Mouse (Mus musculus) heart, adult 2 months (tissue): ENCODE measurements around the gene Ocrl.

Experiments used
- CTCF ChIP-seq: fragments of 200-600 bp; IDR thresholded peaks from 2 replicates; pipeline ENCODE4 v1.8.1; 2022; ENCODE audit warnings: antibody characterized with exemption, mild to moderate bottlenecking, moderate library complexity
- EP300 ChIP-seq: fragments of 200-500 bp; IDR thresholded peaks from 2 replicates; pipeline ENCODE4 v1.6.1; 2011; ENCODE audit warnings: low read depth, low read length, control low read depth; ENCODE audit not compliant: insufficient read depth
- POLR2A ChIP-seq: fragments of 200-500 bp; IDR thresholded peaks from 2 replicates; pipeline ENCODE4 v1.6.1; 2011; ENCODE audit warnings: mild to moderate bottlenecking, low read depth, low read length, control low read depth; ENCODE audit not compliant: insufficient read depth

GRCm38 (mm10) chrX:47998412-47998811 lies 86.2 kb downstream of the Ocrl start:
- no peak for TF ChIP-seq EP300
- TF ChIP-seq CTCF, result no peak
- TF ChIP-seq POLR2A, result no peak
